Mouse (Mus musculus): ENCODE results near the gene Adcy5. TPM values are rescaled to one million over a fixed set of nuclear protein-coding genes. Genes with fewer than 3 reads are reported as not detected.

Gene Adcy5
- polyA plus RNA-seq, 1 experiment from 2014 or later = 0.52 TPM

GRCm38 (mm10) chr16:35190777-35191176 is 36.1 kb downstream of the Adcy5 start:
- no peak overlapping the region for H3K4me2 ChIP-seq
- H3K4me3 ChIP-seq (ENCODE audit: low read depth, low read length) = no peak overlapping the region
- no peak overlapping the region for H3K9ac ChIP-seq (ENCODE audit: low read depth, low read length)
- ATAC-seq (replicated peaks; ENCODE audit: low FRiP score) (no peak), DNase-seq (ENCODE audit: low spot score) (no peak)
- no peaks in the 10 kb centered on the region for H3K27me3 ChIP-seq (replicated peaks; ENCODE audit: control insufficient read depth, insufficient read depth, low read length)
- no peaks in the 10 kb centered on the region; the same call in 1 of the 2 replicates for H3K4me1 ChIP-seq (replicated peaks; ENCODE audit: control insufficient read depth, insufficient read depth, low read length)
- WGBS = 78% methylated on average over 7 of the region's 7 CpGs
- H3K27ac ChIP-seq (ENCODE audit: low read depth, low read length) = no peak overlapping the region
- no peaks in the 10 kb centered on the region for H3K36me3 ChIP-seq (ENCODE audit: control insufficient read depth, insufficient read depth, low read length)
- H3K9me3 ChIP-seq (ENCODE audit: control insufficient read depth, low read length) = no peaks in the 10 kb centered on the region

DNA sequence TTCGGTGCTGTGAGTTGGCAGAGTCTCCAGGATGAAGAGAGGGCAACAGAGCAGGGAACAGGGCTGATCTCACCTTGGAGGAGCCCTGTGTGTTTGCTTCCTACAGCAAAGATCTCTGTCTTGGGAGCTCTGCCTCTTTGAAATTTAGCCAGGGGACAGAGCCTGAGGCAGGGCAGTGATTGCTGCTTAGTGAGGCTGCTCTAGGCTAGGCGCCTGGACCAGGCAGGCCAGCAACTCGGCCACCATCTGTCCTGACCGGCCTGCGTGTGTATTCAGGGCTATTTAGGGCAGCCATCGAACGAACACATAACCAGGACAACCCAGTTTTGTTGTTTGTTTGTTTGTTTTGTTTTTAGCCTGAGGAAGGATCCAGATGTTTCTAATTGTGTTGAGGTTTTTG is 36.6 kb downstream of the Adcy5 start:
- DNase-seq (ENCODE audit: low spot score) = no peak
- no peak overlapping the region for H3K4me2 ChIP-seq
- no peak overlapping the region for H3K27ac ChIP-seq (ENCODE audit: low read depth, low read length)
- H3K9me3 ChIP-seq (ENCODE audit: control insufficient read depth, low read length) = no peaks in the 10 kb centered on the region
- H3K9ac ChIP-seq (ENCODE audit: low read depth, low read length) = no peak overlapping the region
- H3K4me3 ChIP-seq (ENCODE audit: low read depth, low read length) = no peak overlapping the region
- no peaks in the 10 kb centered on the region; the same call in 1 of the 2 replicates for H3K4me1 ChIP-seq (replicated peaks; ENCODE audit: control insufficient read depth, insufficient read depth, low read length)
- H3K36me3 ChIP-seq (ENCODE audit: control insufficient read depth, insufficient read depth, low read length) = no peaks in the 10 kb centered on the region
- no peak for ATAC-seq (replicated peaks; ENCODE audit: low FRiP score)
- 73% methylated on average over 7 of the region's 7 CpGs for WGBS
- no peaks in the 10 kb centered on the region for H3K27me3 ChIP-seq (replicated peaks; ENCODE audit: control insufficient read depth, insufficient read depth, low read length)

- no peak for ATAC-seq (replicated peaks; ENCODE audit: low FRiP score)
- no peaks in the 10 kb centered on the region for H3K27me3 ChIP-seq (replicated peaks; ENCODE audit: control insufficient read depth, insufficient read depth, low read length)
- WGBS = 87% methylated on average over 4 of the region's 4 CpGs
- no peak overlapping the region for H3K9ac ChIP-seq (ENCODE audit: low read depth, low read length)
- H3K9me3 ChIP-seq (ENCODE audit: control insufficient read depth, low read length) = no peaks in the 10 kb centered on the region
- H3K4me3 ChIP-seq (ENCODE audit: low read depth, low read length) = no peak overlapping the region
- H3K4me1 ChIP-seq (replicated peaks; ENCODE audit: control insufficient read depth, insufficient read depth, low read length) = no peaks in the 10 kb centered on the region; the same call in 1 of the 2 replicates
- no peak overlapping the region for H3K4me2 ChIP-seq
- no peak overlapping the region for H3K27ac ChIP-seq (ENCODE audit: low read depth, low read length)
- no peaks in the 10 kb centered on the region for H3K36me3 ChIP-seq (ENCODE audit: control insufficient read depth, insufficient read depth, low read length)
- DNase-seq (ENCODE audit: low spot score) = no peak
Observed at GRCm38 (mm10) chr16:35192471-35192870, 37.8 kb downstream of the Adcy5 start.

DNA sequence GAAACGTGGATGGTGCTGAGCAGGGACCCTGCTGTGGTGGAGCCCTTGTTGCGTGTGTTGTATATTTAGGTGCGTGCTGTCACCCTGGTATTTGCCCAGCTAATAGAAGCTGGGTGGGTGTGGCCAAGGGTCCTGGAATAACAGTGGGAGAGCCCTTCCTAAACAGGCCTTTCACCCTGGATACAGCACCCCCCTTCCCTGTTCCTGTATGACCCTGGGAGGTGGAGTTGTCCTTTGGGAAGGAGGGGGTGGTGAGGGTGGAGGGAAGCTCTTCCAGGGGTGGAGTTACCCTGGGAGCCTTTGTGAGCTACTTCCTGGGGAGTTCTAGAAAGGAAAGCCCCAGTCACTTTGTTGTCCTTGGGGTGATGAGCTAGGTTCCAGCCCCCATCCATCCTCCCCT is 38.7 kb downstream of the Adcy5 start:
- Histone ChIP-seq H3K4me2 (no peak overlapping the region), H3K27ac (ENCODE audit: low read depth, low read length) (no peak overlapping the region), H3K36me3 (ENCODE audit: control insufficient read depth, insufficient read depth, low read length) (no peaks in the 10 kb centered on the region), H3K9me3 (ENCODE audit: control insufficient read depth, low read length) (no peaks in the 10 kb centered on the region), H3K27me3 (replicated peaks; ENCODE audit: control insufficient read depth, insufficient read depth, low read length) (no peaks in the 10 kb centered on the region), H3K4me3 (ENCODE audit: low read depth, low read length) (no peak overlapping the region), H3K9ac (ENCODE audit: low read depth, low read length) (no peak overlapping the region), H3K4me1 (replicated peaks; ENCODE audit: control insufficient read depth, insufficient read depth, low read length) (no peaks in the 10 kb centered on the region; the same call in 1 of the 2 replicates)
- 46% methylated on average over 3 of the region's 3 CpGs for WGBS
- ATAC-seq (replicated peaks; ENCODE audit: low FRiP score) (no peak), DNase-seq (ENCODE audit: low spot score) (no peak)

DNA sequence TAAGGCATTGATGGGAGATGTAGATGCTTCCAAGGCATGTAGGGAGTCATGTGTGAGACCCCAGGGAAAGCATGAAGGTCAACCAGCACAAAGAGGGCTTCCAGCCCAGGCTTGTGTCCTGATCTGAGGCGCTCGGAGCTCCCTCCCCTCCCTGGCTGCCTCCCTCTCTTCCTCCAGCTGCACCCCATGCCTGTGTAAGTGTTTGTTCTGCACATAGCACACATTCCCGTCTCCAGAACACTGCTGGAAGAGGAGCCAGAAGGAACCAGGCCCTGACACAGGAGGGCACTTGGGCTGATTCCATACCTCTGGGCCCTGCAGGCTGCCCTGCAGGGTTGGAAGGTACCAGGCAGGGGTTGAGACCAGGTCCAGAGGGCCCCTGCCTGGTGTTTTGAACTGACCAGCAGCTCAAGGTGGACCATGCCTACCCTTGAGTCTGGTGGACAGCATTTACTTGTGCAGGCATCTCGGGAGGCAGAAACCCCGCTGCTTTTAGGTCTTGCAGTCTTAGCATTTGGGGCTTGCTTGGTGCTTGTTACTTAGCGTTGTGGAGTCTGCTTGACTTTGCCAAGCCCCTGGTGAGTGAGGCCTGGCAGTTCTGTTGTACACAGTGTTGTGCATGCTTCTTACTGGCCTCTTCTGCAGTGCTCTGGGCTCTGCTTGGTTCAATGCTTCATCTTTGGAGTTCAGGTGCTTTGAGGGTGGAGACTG is 45.2 kb downstream of the Adcy5 start:
- no peak overlapping the region for H3K4me2 ChIP-seq
- no peak overlapping the region for H3K4me3 ChIP-seq (ENCODE audit: low read depth, low read length)
- H3K36me3 ChIP-seq (ENCODE audit: control insufficient read depth, insufficient read depth, low read length) = no peaks in the 10 kb centered on the region
- no peaks in the 10 kb centered on the region for H3K4me1 ChIP-seq (replicated peaks; ENCODE audit: control insufficient read depth, insufficient read depth, low read length)
- WGBS = 70% methylated on average over 6 of the region's 6 CpGs
- no peak overlapping the region for H3K27ac ChIP-seq (ENCODE audit: low read depth, low read length)
- H3K27me3 ChIP-seq (replicated peaks; ENCODE audit: control insufficient read depth, insufficient read depth, low read length) = no peaks in the 10 kb centered on the region
- DNase-seq (ENCODE audit: low spot score) = no peak
- ATAC-seq (replicated peaks; ENCODE audit: low FRiP score) = no peak
- no peak overlapping the region for H3K9ac ChIP-seq (ENCODE audit: low read depth, low read length)
- no peaks in the 10 kb centered on the region for H3K9me3 ChIP-seq (ENCODE audit: control insufficient read depth, low read length)

- H3K27ac ChIP-seq (ENCODE audit: low read depth, low read length) = no peak overlapping the region
- 81% methylated on average over 9 of the region's 9 CpGs for WGBS
- ATAC-seq (replicated peaks; ENCODE audit: low FRiP score) = no peak
Observed at GRCm38 (mm10) chr16:35200432-35201142, 45.9 kb downstream of the Adcy5 start.

GRCm38 (mm10) chr16:35201281-35201680 is 46.6 kb downstream of the Adcy5 start:
- DNase-seq (ENCODE audit: low spot score) (no peak), ATAC-seq (replicated peaks; ENCODE audit: low FRiP score) (no peak)
- Histone ChIP-seq H3K27ac (ENCODE audit: low read depth, low read length) (no peak overlapping the region), H3K9ac (ENCODE audit: low read depth, low read length) (no peak overlapping the region), H3K36me3 (ENCODE audit: control insufficient read depth, insufficient read depth, low read length) (no peaks in the 10 kb centered on the region), H3K9me3 (ENCODE audit: control insufficient read depth, low read length) (no peaks in the 10 kb centered on the region), H3K27me3 (replicated peaks; ENCODE audit: control insufficient read depth, insufficient read depth, low read length) (no peaks in the 10 kb centered on the region), H3K4me3 (ENCODE audit: low read depth, low read length) (no peak overlapping the region), H3K4me1 (replicated peaks; ENCODE audit: control insufficient read depth, insufficient read depth, low read length) (no peaks in the 10 kb centered on the region), H3K4me2 (no peak overlapping the region)
- WGBS = 73% methylated on average over 5 of the region's 5 CpGs

More at GRCm38 (mm10) chr16:35200432-35201142, 45.9 kb downstream of the Adcy5 start:
- Histone ChIP-seq H3K9me3 (ENCODE audit: control insufficient read depth, low read length) (no peaks in the 10 kb centered on the region), H3K36me3 (ENCODE audit: control insufficient read depth, insufficient read depth, low read length) (no peaks in the 10 kb centered on the region), H3K4me1 (replicated peaks; ENCODE audit: control insufficient read depth, insufficient read depth, low read length) (no peaks in the 10 kb centered on the region), H3K27me3 (replicated peaks; ENCODE audit: control insufficient read depth, insufficient read depth, low read length) (no peaks in the 10 kb centered on the region), H3K9ac (ENCODE audit: low read depth, low read length) (no peak overlapping the region), H3K4me3 (ENCODE audit: low read depth, low read length) (no peak overlapping the region), H3K4me2 (no peak overlapping the region)
- DNase-seq (ENCODE audit: low spot score) = no peak

- Histone ChIP-seq H3K36me3 (ENCODE audit: control insufficient read depth, insufficient read depth, low read length) (no peaks in the 10 kb centered on the region), H3K4me2 (no peak overlapping the region), H3K9me3 (ENCODE audit: control insufficient read depth, low read length) (no peaks in the 10 kb centered on the region), H3K9ac (ENCODE audit: low read depth, low read length) (no peak overlapping the region), H3K4me3 (ENCODE audit: low read depth, low read length) (no peak overlapping the region), H3K27ac (ENCODE audit: low read depth, low read length) (no peak overlapping the region), H3K4me1 (replicated peaks; ENCODE audit: control insufficient read depth, insufficient read depth, low read length) (no peaks in the 10 kb centered on the region), H3K27me3 (replicated peaks; ENCODE audit: control insufficient read depth, insufficient read depth, low read length) (no peaks in the 10 kb centered on the region)
- DNase-seq (ENCODE audit: low spot score) (no peak), ATAC-seq (replicated peaks; ENCODE audit: low FRiP score) (no peak)
- WGBS = 74% methylated on average over 1 of the region's 1 CpGs
Observed at GRCm38 (mm10) chr16:35203511-35203910, 48.8 kb downstream of the Adcy5 start.

GRCm38 (mm10) chr16:35205681-35206080 is 51.0 kb downstream of the Adcy5 start:
- no peaks in the 10 kb centered on the region for H3K9me3 ChIP-seq (ENCODE audit: control insufficient read depth, low read length)
- no peak overlapping the region for H3K4me3 ChIP-seq (ENCODE audit: low read depth, low read length)
- H3K9ac ChIP-seq (ENCODE audit: low read depth, low read length) = no peak overlapping the region
- no peak for DNase-seq (ENCODE audit: low spot score)
- 63% methylated on average over 5 of the region's 5 CpGs for WGBS
- no peak overlapping the region for H3K27ac ChIP-seq (ENCODE audit: low read depth, low read length)
- H3K27me3 ChIP-seq (replicated peaks; ENCODE audit: control insufficient read depth, insufficient read depth, low read length) = no peaks in the 10 kb centered on the region
- H3K4me2 ChIP-seq = no peak overlapping the region
- ATAC-seq (replicated peaks; ENCODE audit: low FRiP score) = no peak
- no peaks in the 10 kb centered on the region for H3K36me3 ChIP-seq (ENCODE audit: control insufficient read depth, insufficient read depth, low read length)
- H3K4me1 ChIP-seq (replicated peaks; ENCODE audit: control insufficient read depth, insufficient read depth, low read length) = no peaks in the 10 kb centered on the region

Measured in liver, embryonic 11.5 days (tissue).